18 mouse cellular contexts compared by ENCODE assay signal in genomic region chr13:39523246-39523850, GRCm38 (mm10).
DNase-seq lines count a peak whose midpoint lies in the region; ATAC-seq and TF ChIP-seq lines count a peak whose summit lies in the region.
"Had no signal": no experiment of that assay in that cellular context is flagged by ENCODE, and none has a peak within 500 bp of the region (broad histone marks: within the 10 kb centered on the region; RNA-seq: fewer than 3 reads in every experiment).

No protein-coding gene starts in this region.

- DNase-seq in embryonic facial prominence, embryonic 11.5 days (ENCODE audit: low spot score) = peak; percentile 2
- DNase-seq in embryonic facial prominence, embryonic 10.5 days (ENCODE audit: low spot score) = no peak
- DNase-seq in hindbrain, postnatal 0 days (ENCODE audit: low spot score) = no peak
- DNase-seq in urinary bladder, adult 18-20 months (ENCODE audit: low spot score in 2 of 2) = no peak
- no peak for DNase-seq in heart, postnatal 14 days
- DNase-seq in gastrocnemius, postnatal 36 days = no peak
- DNase-seq: cerebellum, postnatal 36 days; gastrocnemius, postnatal 25 days; kidney, adult 2 months; kidney, postnatal 4 days; right cerebral cortex, postnatal 4 days; thymus, adult 2 months had no signal

- no peaks in the 10 kb centered on the region for H3K9me3 ChIP-seq in embryonic facial prominence, embryonic 11.5 days (replicated peaks; ENCODE audit: control insufficient read depth, low read length)
- H3K9me3 ChIP-seq in embryonic facial prominence, embryonic 10.5 days = no peaks in the 10 kb centered on the region
- H3K9me3 ChIP-seq in forebrain, embryonic 12.5 days = no peaks in the 10 kb centered on the region
- no peaks in the 10 kb centered on the region for H3K9me3 ChIP-seq in hindbrain, postnatal 0 days (ENCODE audit: low read length)
- no peaks in the 10 kb centered on the region; the same call in 1 of the 2 replicates for H3K9me3 ChIP-seq in neural tube, embryonic 13.5 days
- H3K9me3 ChIP-seq: heart, embryonic 13.5 days; lung, embryonic 15.5 days had no signal

- H3K36me3 ChIP-seq in embryonic facial prominence, embryonic 11.5 days (replicated peaks; ENCODE audit: control insufficient read depth, insufficient read depth, low read depth, low read length) = no peaks in the 10 kb centered on the region
- no peaks in the 10 kb centered on the region for H3K36me3 ChIP-seq in embryonic facial prominence, embryonic 10.5 days (replicated peaks)
- H3K36me3 ChIP-seq in forebrain, embryonic 12.5 days (replicated peaks) = no peaks in the 10 kb centered on the region
- H3K36me3 ChIP-seq in hindbrain, postnatal 0 days (ENCODE audit: insufficient read depth, low read length) = no peaks in the 10 kb centered on the region
- H3K36me3 ChIP-seq in neural tube, embryonic 13.5 days = no peaks in the 10 kb centered on the region
- H3K36me3 ChIP-seq: heart, embryonic 13.5 days; lung, embryonic 15.5 days had no signal

- H3K27me3 ChIP-seq in embryonic facial prominence, embryonic 11.5 days (ENCODE audit: control insufficient read depth, insufficient read depth, low read length) = 0 out of 2 replicates have a peak, but pooled peaks cover 2% of the 10 kb centered on the region
- peaks cover 71% of the 10 kb centered on the region for H3K27me3 ChIP-seq in embryonic facial prominence, embryonic 10.5 days (replicated peaks; ENCODE audit: low read depth, poor library complexity, severe bottlenecking)
- peaks cover 45% of the 10 kb centered on the region for H3K27me3 ChIP-seq in forebrain, embryonic 12.5 days
- no peaks in the 10 kb centered on the region; the same call in 1 of the 2 replicates for H3K27me3 ChIP-seq in hindbrain, postnatal 0 days (ENCODE audit: insufficient read depth, low read length)
- H3K27me3 ChIP-seq in neural tube, embryonic 13.5 days = peaks cover 50% of the 10 kb centered on the region
- H3K27me3 ChIP-seq: CH12.LX; heart, embryonic 13.5 days; lung, embryonic 15.5 days had no signal

- H3K4me1 ChIP-seq in embryonic facial prominence, embryonic 11.5 days (ENCODE audit: control insufficient read depth, insufficient read depth, low read length) = no peaks in the 10 kb centered on the region
- H3K4me1 ChIP-seq in embryonic facial prominence, embryonic 10.5 days = peaks cover 14% of the 10 kb centered on the region
- H3K4me1 ChIP-seq in forebrain, embryonic 12.5 days = peaks cover 18% of the 10 kb centered on the region
- no peaks in the 10 kb centered on the region for H3K4me1 ChIP-seq in hindbrain, postnatal 0 days (ENCODE audit: insufficient read depth, low read length)
- H3K4me1 ChIP-seq in neural tube, embryonic 13.5 days (replicated peaks) = peaks cover 25% of the 10 kb centered on the region
- H3K4me1 ChIP-seq: heart, embryonic 13.5 days; lung, embryonic 15.5 days had no signal

- ATAC-seq in embryonic facial prominence, embryonic 11.5 days (replicated peaks; ENCODE audit: insufficient number of reproducible peaks, low FRiP score, low TSS enrichment, low read depth) = 0 out of 2 replicates have a peak, but pooled peaks have one; percentile 15
- ATAC-seq in forebrain, embryonic 12.5 days (ENCODE audit: low FRiP score) = peak; percentile 16
- no peak for ATAC-seq in hindbrain, postnatal 0 days
- ATAC-seq in neural tube, embryonic 13.5 days (ENCODE audit: low read depth) = peak; percentile 33; the same call in 1 of the 2 replicates

- WGBS in embryonic facial prominence, embryonic 11.5 days = 55% methylated on average over 5 of the region's 5 CpGs
- WGBS in embryonic facial prominence, embryonic 10.5 days = 54% methylated on average over 5 of the region's 5 CpGs
- 14% methylated on average over 5 of the region's 5 CpGs for WGBS in forebrain, embryonic 12.5 days
- WGBS in hindbrain, postnatal 0 days = 25% methylated on average over 5 of the region's 5 CpGs
- 9% methylated on average over 5 of the region's 5 CpGs for WGBS in neural tube, embryonic 13.5 days

- H3K9ac ChIP-seq in embryonic facial prominence, embryonic 11.5 days (replicated peaks; ENCODE audit: low read length) = no peak overlapping the region
- no peak overlapping the region for H3K9ac ChIP-seq in forebrain, embryonic 12.5 days
- no peak overlapping the region for H3K9ac ChIP-seq in hindbrain, postnatal 0 days (replicated peaks; ENCODE audit: low read length)
- no peak overlapping the region for H3K9ac ChIP-seq in neural tube, embryonic 13.5 days
- H3K9ac ChIP-seq: heart, embryonic 13.5 days; lung, embryonic 15.5 days had no signal

- intact Hi-C loops in heart, postnatal 14 days (cut with DNase I) = no loop called here
- intact Hi-C loops in gastrocnemius, postnatal 36 days (cut with DNase I) = no loop called here

- no peak for TF ChIP-seq CTCF in hindbrain, postnatal 0 days (IDR thresholded peaks at IDR 0.05; ENCODE audit: low read depth)

- no peak overlapping the region for H3K4me3 ChIP-seq in embryonic facial prominence, embryonic 11.5 days (ENCODE audit: low read depth, low read length)
- no peak overlapping the region for H3K4me3 ChIP-seq in embryonic facial prominence, embryonic 10.5 days
- H3K4me3 ChIP-seq in forebrain, embryonic 12.5 days (replicated peaks) = no peak overlapping the region
- H3K4me3 ChIP-seq in hindbrain, postnatal 0 days (ENCODE audit: low read length) = no peak overlapping the region
- H3K4me3 ChIP-seq in neural tube, embryonic 13.5 days = no peak overlapping the region
- H3K4me3 ChIP-seq: heart, embryonic 13.5 days; lung, embryonic 15.5 days; myocyte had no signal

- no peak overlapping the region for H3K27ac ChIP-seq in embryonic facial prominence, embryonic 11.5 days (replicated peaks; ENCODE audit: low read depth, low read length)
- no peak overlapping the region for H3K27ac ChIP-seq in embryonic facial prominence, embryonic 10.5 days (replicated peaks)
- H3K27ac ChIP-seq in forebrain, embryonic 12.5 days = no peak overlapping the region
- H3K27ac ChIP-seq in hindbrain, postnatal 0 days = no peak overlapping the region
- peak overlapping the region; percentile 52; the same call in 1 of the 2 replicates for H3K27ac ChIP-seq in neural tube, embryonic 13.5 days (replicated peaks)
- H3K27ac ChIP-seq: heart, embryonic 13.5 days; lung, embryonic 15.5 days had no signal

- H3K4me2 ChIP-seq in embryonic facial prominence, embryonic 11.5 days (ENCODE audit: low read depth, low read length) = no peak overlapping the region
- H3K4me2 ChIP-seq in forebrain, embryonic 12.5 days = peak overlapping the region; percentile 39
- 0 out of 2 replicates have a peak overlapping the region, but pooled peaks have one; percentile 14 for H3K4me2 ChIP-seq in hindbrain, postnatal 0 days (ENCODE audit: low read depth, low read length)
- H3K4me2 ChIP-seq in neural tube, embryonic 13.5 days = peak overlapping the region; percentile 44; the same call in 1 of the 2 replicates
- H3K4me2 ChIP-seq: heart, embryonic 13.5 days; lung, embryonic 15.5 days had no signal
